Mouse (Mus musculus) intestine, embryonic 14.5 days (tissue): Measurements from ENCODE around the gene Psg17. TPM values are rescaled to one million over a fixed set of nuclear protein-coding genes. Genes with fewer than 3 reads are reported as not detected.
"Not testable (repeated sequence)": the region's sequence is repeated elsewhere in the genome, so short reads cannot be mapped to it uniquely, and the experiment has no call there.

ENCODE experiments used
- ATAC-seq: fragments of 200-750 bp; cut with Nextera tagmentation; replicated peaks from 2 replicates; pipeline ENCODE4 v1.8.0; 2017; ENCODE audit warnings: low read depth, moderate number of reproducible peaks, moderate TSS enrichment, moderate library complexity; ENCODE audit not compliant: low FRiP score, low TSS enrichment
- DNase-seq: peaks from one replicate; pipeline ENCODE4 v3.0.0-alpha.2; 2018; ENCODE audit warnings: low spot score
- H3K27ac ChIP-seq: fragments of 300-500 bp; sonication (generic); 2 replicates; pipeline ENCODE4 v1.5.1; 2014; ENCODE audit warnings: low read depth, mild to moderate bottlenecking, control low read depth
- H3K27me3 ChIP-seq: fragments of 300-500 bp; sonication (generic); replicated peaks from 2 replicates; pipeline ENCODE4 v1.6.1; 2014; ENCODE audit warnings: low read length, control low read depth; ENCODE audit not compliant: control insufficient read depth, insufficient read depth
- H3K36me3 ChIP-seq: fragments of 300-500 bp; sonication (generic); 2 replicates; pipeline ENCODE4 v1.6.1; 2014; ENCODE audit warnings: low read length, control low read depth; ENCODE audit not compliant: control insufficient read depth, insufficient read depth
- H3K4me1 ChIP-seq: fragments of 300-500 bp; sonication (generic); replicated peaks from 2 replicates; pipeline ENCODE4 v1.6.1; 2014; ENCODE audit warnings: low read length, control low read depth, mixed read lengths; ENCODE audit not compliant: control insufficient read depth, insufficient read depth
- H3K4me2 ChIP-seq: fragments of 300-500 bp; sonication (generic); 2 replicates; pipeline ENCODE4 v1.6.1; 2014; ENCODE audit warnings: low read length
- H3K4me3 ChIP-seq: fragments of 300-500 bp; sonication (generic); 2 replicates; pipeline ENCODE4 v1.5.1; 2014; ENCODE audit warnings: low read depth, low read length, control low read depth, mixed read lengths
- H3K9ac ChIP-seq: fragments of 300-500 bp; sonication (generic); 2 replicates; pipeline ENCODE4 v1.6.1; 2014; ENCODE audit warnings: mild to moderate bottlenecking, low read length
- H3K9me3 ChIP-seq: fragments of 300-500 bp; sonication (generic); 2 replicates; pipeline ENCODE4 v1.6.1; 2016; ENCODE audit warnings: low read length, control low read depth; ENCODE audit not compliant: control insufficient read depth
- WGBS: fragments of 180-500 bp; shearing (Covaris S2); extraction: QIAGEN DNeasy Blood & Tissue Kit; methylation state at CpG from one replicate; pipeline ENCODE4 v1.1.7; 2014; 5-methylcytosine and 5-hydroxymethylcytosine counted together
- polyA plus RNA-seq: library from polyadenylated mRNA; unstranded; fragments of >200 nt; fragmentation: Nextera tagmentation; extraction: Ambion mirVana; gene quantifications from 2 replicates; pipeline ENCODE4 v1.2.1, GENCODE M21; 2014

Gene Psg17
- polyA plus RNA-seq, 1 experiment from 2014 or later = 0.27 TPM

DNA sequence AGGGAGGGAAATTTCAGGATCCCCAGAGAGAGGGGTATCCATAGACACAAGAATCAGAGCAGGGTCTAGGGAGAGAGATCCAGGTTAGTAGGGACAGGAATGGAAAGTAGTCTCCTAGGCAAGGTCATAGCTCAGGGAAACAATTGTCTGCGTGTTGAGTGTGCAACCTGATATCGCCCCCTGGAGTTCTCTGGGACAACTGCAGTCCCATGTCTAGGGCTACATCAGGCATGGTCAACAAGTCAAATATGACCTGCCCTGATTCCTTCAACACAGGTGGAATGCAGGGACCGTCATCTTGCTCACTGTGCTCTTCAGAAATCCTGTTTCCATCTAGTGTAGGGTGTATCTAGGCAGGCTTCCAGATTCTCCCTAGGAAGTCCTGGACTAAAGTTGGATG is 22.3 kb downstream of the Psg17 start:
- no peak overlapping the region for H3K27ac ChIP-seq
- no peak overlapping the region for H3K9ac ChIP-seq
- WGBS = 44% methylated on average over 3 of the region's 3 CpGs
- no peaks in the 10 kb centered on the region for H3K27me3 ChIP-seq
- DNase-seq (no peak), ATAC-seq (no peak)
- no peaks in the 10 kb centered on the region for H3K4me1 ChIP-seq
- H3K9me3 ChIP-seq = no peaks in the 10 kb centered on the region
- H3K36me3 ChIP-seq = no peaks in the 10 kb centered on the region
- no peak overlapping the region for H3K4me2 ChIP-seq
- no peak overlapping the region for H3K4me3 ChIP-seq

DNA sequence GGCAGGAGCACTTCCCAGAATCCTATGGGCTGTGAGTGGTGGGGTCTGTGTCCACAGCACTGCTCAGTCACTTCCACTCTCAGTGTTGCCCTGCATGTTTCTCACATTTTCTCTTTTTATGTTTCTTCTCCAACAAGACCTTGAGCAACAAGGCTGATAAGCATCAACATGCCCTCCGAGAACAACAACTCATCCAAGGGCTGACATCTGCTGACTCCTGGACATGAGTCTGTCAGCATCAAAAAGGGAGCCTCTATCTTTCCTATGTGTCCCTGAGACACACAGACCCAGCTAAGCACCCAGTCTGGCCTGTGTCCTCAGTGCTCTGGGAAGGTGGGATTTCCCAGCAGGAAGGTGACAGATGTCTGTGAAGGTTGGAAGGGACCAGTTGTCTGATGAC is 23.0 kb downstream of the Psg17 start, which contains the start of gene Psg19:
TSS of gene Psg19 (minus strand) at position 101 of the 400 bp plus-strand sequence.
- no peak within 1 kb of the TSS for H3K4me2 ChIP-seq
- H3K9me3 ChIP-seq = no peaks in the 10 kb centered on the region
- DNase-seq (no peak), ATAC-seq (no peak)
- 87% methylated on average over 1 of the region's 1 CpGs for WGBS
- no peaks in the 10 kb centered on the region for H3K4me1 ChIP-seq
- H3K36me3 ChIP-seq = no peaks in the 10 kb centered on the region
- no peaks in the 10 kb centered on the region for H3K27me3 ChIP-seq
- no peak within 1 kb of the TSS for H3K27ac ChIP-seq
- no peak within 1 kb of the TSS for H3K9ac ChIP-seq
- H3K4me3 ChIP-seq = no peak within 1 kb of the TSS

DNA sequence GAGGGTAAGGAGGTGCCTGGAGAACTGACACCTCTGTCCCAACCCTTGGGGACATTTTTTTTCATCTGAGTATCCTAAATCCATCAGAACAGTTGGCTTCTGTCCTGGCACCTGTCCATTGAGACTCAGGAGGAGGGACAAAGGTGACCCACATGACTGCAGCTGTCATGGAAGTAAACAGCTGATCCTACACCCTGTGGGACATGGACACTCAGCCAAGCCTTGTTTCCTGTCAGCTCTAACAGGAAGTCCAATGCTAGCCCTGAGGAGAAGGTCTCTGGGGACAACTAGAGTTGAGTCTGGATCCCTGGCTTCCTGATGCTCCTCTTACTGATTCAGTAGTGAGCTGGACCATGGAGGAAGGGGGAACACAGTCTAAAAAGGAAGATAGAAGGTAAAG is 30.7 kb downstream of the Psg17 start:
- H3K9me3 ChIP-seq, H3K9ac ChIP-seq, H3K36me3 ChIP-seq, ATAC-seq, H3K27me3 ChIP-seq, H3K4me1 ChIP-seq, H3K27ac ChIP-seq, H3K4me2 ChIP-seq, DNase-seq, H3K4me3 ChIP-seq: not testable (repeated sequence)

DNA sequence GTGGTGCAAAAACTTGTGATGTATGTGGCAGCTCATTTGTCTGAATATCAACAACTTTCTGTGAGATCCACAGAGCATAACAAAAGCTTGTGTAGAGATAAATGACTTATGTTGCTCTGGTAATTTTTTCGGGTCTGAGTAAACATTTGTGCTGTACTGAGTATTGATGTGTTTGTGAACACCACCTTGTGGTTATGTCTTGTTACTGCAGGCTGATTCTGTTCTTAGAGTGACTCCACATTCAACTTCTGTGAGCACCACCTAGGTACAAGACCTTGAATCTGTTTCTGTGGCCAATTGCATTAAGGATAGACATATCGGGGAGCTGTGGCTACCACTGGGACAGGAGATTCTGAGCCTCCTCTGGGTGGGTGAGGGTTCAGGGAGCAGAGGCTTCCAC is 40.1 kb downstream of the Psg17 start:
- ATAC-seq, H3K9me3 ChIP-seq: not testable (repeated sequence)

DNA sequence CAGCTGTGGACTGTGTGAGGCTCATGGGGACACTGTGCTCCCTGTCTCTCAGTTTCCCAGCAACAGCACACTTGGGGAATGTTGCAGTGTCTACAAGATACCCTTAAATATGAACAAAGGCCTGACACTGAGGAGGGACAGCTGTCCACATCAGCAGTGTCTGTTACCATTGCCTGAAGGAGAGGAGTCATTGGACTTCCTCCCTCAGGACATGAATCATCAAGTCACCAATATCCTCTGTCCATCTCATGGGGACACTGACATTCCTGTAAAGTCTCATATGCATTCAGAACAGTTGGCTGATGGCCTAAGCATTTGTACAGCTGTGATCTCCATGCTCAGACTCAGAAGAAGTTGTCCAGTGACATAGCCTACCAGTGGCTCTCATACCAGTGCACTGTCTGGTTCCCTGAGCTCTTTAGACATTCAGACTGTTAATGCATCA is 42.0 kb downstream of the Psg17 start:
- Histone ChIP-seq H3K9ac (no peak overlapping the region), H3K4me1 (no peaks in the 10 kb centered on the region), H3K27ac (no peak overlapping the region), H3K4me3 (no peak overlapping the region), H3K4me2 (no peak overlapping the region), H3K36me3 (no peaks in the 10 kb centered on the region), H3K27me3 (no peaks in the 10 kb centered on the region), H3K9me3 (no peaks in the 10 kb centered on the region)
- DNase-seq = no peak
- no peak for ATAC-seq

More for the DNA sequence above, 40.1 kb downstream of the Psg17 start:
- H3K27ac ChIP-seq, H3K4me1 ChIP-seq, H3K27me3 ChIP-seq, H3K36me3 ChIP-seq, H3K4me2 ChIP-seq, H3K9ac ChIP-seq, H3K4me3 ChIP-seq, DNase-seq: not testable (repeated sequence)
- 28% methylated on average over 2 of the region's 2 CpGs for WGBS

Other genes starting within 250 kb of the Psg17 start
- not detected in 2 replicates for gene Psg23, start 205.1 kb downstream of the Psg17 start, polyA plus RNA-seq
- gene Psg21, start 164.9 kb downstream of the Psg17 start, polyA plus RNA-seq = not detected in 2 replicates
- not detected in 2 replicates for gene Psg20, start 135.4 kb downstream of the Psg17 start, polyA plus RNA-seq
- not detected in 2 replicates for gene Psg22, start 103.5 kb downstream of the Psg17 start, polyA plus RNA-seq
- gene Psg19, start 23.1 kb downstream of the Psg17 start, polyA plus RNA-seq = not detected in 2 replicates
- gene Mill2, start 18.4 kb upstream of the Psg17 start, polyA plus RNA-seq = 0.62 and 1.1 TPM in 2 replicates
- gene Pglyrp1, start 49.7 kb upstream of the Psg17 start, polyA plus RNA-seq = 17.7 and 26.7 TPM in 2 replicates
- gene Ccdc61, start 88.8 kb upstream of the Psg17 start, polyA plus RNA-seq = 21.5 and 21.7 TPM in 2 replicates
- 0.66 and 0.75 TPM in 2 replicates for gene Nova2, start 104.3 kb upstream of the Psg17 start, polyA plus RNA-seq
- gene Nanos2, start 165.8 kb upstream of the Psg17 start, polyA plus RNA-seq = not detected in 2 replicates
- 2.8 and 3.2 TPM in 2 replicates for gene Mypop, start 169.6 kb upstream of the Psg17 start, polyA plus RNA-seq
- gene Irf2bp1, start 182.4 kb upstream of the Psg17 start, polyA plus RNA-seq = 29.5 and 29.6 TPM in 2 replicates
- gene Foxa3, start 201.9 kb upstream of the Psg17 start, polyA plus RNA-seq = 21.6 and 21.9 TPM in 2 replicates
- 23.9 and 26.1 TPM in 2 replicates for gene Sympk, start 202.8 kb upstream of the Psg17 start, polyA plus RNA-seq
- gene Rsph6a, start 233.1 kb upstream of the Psg17 start, polyA plus RNA-seq = not detected in 2 replicates